Mouse (Mus musculus): Measurements from ENCODE around the gene Mymk.

The Mymk gene

DNA sequence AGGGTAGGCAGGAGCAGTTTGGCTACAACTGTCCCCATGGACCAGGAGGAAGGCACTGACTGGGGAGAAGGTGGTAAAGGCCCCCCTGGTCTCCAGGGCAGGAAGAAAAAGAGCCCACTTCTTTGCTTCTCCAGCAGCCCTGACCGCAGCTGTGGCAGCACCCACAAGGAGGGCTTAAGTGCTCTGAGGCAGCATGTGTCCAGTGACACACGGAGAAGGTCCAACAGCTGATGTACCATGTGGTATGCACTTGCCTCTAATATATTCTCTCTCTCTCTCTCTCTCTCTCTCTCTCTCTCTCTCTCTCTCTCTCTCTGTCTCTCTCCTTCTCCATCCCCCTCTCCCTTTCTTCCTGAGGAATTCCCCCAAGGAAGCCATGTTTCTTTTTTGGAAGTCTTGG, at the start of gene Mymk:
TSS of gene Mymk (minus strand) at position 202 of the 400 bp plus-strand sequence.
- no peak for DNase-seq

DNA sequence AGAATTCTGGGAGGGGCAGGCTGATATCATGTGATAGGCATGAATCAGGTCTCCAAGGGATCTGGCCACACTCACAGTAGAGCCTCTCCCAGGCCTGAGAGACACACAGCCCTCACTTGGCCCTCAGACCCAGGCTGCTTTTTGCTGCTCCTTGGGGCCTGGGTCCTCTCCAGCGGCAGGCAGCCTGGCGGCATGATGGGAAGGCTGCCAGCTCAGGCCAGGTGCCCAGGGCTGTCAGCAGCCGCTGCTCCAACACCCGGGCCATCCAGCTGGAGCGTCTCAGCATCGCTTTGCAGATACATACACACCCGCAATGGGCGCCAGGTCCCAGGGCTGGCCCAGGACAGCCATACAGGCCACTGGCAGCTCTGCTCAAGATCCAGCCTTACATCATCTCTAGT, 48.3 kb upstream of the Mymk start:
- peak; percentile 78 to 86 for DNase-seq

DNA sequence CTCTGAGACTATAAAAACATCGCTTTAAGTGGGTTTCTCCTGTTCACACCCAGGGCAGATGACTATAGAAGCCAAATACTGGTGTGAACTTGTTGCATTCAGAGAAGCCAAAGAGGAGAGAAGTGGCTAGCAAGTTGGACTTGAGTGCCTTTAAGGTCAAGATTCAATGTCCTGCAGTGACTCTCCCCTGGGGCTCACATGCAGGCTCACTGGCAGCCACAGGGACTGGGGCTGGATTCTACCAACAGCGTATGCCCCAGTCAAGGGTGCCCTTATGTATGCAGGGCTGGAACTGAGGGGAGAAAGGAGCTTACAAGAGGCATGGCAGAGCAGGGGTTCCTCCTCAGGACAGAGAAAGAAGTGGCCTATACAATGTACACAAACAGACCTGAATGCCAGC, 47.8 kb upstream of the Mymk start:
- DNase-seq, result no peak

DNA sequence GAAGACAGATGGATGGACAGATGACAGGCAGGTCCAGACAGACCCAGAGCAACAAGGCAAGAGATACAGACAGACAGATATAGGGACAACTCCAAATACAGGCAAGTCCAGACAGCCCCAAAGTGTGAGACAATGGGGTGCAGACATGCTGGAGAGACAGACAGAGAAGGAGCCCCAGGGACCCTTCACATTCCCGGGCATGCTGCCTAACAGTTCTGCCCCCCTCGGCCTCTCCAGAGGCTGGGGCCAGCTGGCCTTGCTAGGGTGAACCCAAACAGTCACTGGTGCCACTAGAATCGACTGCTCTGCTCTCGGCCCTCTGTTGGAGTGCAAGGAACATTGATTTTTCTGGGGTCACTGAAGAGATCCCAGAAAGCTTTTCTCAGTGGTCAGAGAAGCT, 46.5 kb upstream of the Mymk start:
- DNase-seq, result peak in 1 of 2 experiments; percentile 26

DNA sequence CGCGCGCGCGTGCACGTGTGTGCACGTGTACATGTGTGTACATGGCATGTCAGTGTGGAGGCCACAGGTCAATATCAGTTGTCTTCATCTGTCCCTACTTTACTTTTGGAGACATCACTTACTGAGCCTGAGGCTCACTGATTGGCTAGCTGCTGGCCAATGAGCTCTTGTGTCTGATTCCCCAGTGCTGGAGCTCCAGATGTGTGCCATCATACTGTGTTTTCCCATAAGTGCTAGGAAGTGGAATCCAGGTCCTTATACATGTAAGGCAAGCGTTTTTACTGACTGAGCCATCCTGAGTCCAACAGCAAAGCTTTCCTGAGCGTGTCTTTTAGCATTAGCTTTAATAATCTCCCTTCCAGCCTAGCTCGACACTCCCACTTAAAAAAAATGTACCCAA, 42.2 kb upstream of the Mymk start:
- DNase-seq, result no peak

DNA sequence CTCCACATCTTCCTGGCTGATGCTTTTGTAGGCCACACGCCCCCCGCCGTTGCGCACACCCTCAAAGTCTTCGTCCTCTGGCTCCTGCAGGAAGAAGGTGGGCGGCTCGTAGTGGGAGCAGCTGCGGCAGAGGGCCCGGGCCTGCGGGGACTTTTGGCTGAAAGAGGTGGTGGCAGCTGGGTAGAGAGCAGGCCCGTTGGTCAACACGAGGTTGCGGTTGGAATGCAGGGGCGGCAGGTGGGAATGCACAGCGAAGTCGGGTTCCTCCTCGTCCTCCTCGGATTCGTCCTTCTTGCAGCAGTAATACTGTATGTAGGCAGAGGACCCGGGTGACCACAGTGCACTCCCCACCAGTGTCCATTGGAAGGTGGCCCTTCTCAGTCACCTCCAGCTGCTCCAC, 40.6 kb upstream of the Mymk start:
- peak in 1 of 2 experiments; percentile 27 for DNase-seq

DNA sequence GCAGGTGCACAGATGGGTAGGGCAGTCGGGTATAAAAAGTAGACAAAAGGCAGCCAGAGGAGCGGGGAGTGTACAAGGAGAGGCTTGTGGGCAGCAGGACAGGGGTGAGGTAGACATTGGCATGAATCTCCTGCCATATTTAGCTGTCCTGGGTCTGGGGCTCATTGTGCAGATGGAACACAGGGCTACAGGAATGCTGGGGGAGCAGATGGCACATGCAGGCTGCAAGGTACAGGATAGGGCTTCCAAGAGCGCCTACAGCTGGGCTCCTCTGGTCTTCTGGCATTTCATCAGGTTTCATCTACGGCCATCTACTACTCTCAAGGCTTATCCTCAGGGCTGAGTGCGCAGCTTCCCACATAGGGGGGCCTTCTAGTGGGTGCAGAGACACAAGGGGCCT, 37.1 kb upstream of the Mymk start:
- DNase-seq, result peak; percentile 75 to 82

DNA sequence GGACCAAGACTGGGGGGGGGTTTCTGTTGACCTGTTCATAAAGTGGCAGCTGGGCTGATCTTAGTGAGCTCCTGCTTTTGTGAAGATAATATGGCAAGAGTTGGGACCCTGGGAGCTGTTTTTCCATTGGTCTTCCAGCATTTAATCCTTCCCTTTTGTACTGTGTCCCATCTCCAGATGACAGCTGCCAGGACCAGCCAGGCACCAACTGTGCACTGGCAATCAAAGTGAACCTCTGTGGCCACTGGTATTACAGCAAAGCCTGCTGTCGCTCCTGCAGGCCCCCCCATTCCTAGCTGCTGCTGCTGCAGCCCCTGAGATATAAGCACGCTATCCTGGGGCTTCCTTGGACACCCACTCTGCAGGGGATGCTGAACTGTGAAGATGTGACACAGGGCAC, 36.2 kb upstream of the Mymk start:
- DNase-seq, result peak; percentile 66 to 75

DNA sequence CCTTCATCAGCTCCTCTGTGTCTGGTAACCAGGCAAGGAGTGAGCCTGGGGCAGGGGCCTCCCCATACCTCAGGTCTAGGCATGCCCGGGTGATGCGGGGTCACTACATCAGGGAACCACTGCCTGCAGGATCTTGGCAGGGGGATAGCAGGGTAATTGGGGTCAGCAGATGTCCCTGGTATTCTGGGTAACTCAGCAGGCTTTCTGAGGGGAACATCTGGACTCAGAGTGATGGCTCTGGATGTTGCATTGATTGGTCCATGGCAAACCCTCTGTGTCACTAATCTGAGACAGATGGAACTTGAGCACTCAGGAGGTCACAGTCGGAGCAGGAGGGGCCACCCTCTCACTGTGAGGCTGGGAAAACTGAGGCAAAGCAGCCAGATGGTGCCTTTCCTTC, 34.8 kb upstream of the Mymk start:
- peak in 1 of 2 experiments; percentile 42 for DNase-seq

DNA sequence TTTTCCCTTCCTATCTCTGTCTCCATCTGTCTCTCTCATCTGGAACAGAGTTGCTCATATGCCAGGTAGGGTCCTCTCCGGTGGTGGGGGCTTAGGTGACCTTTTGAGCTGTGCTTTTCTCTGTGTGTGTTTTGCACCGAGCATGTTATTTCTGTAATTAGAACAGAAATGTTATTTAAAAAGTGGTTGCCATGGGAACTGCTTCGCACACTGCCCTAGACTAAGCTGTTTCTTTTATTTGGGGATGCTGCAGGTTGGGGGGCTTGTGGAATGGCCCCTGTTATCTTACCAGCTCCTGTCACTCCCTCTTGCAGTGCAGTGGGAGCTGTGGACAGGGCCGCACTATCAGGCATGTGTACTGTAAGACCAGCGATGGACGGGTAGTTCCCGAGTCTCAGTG, 31.6 kb upstream of the Mymk start:
- no peak for DNase-seq

DNA sequence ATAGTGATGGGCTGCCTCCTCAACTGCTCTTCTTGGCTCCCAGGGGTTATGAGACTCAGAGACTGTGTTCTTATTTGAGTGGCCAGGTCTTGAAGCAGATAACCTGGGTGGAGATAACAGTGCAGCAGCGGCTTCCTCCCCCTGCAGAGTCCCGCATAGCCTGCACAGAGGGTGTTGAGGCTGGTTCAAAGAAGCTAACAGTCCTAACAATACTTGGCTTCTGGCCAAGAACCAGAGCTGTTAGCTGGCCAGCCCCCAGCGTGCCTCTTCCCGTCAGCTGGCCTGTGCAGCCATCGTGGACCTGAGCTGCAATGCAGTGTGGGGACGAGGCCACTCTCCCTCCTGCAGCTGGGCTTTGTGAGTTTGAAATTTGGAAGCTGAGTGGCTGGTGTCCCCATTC, 25.8 kb upstream of the Mymk start:
- DNase-seq, result peak; percentile 70 to 74

DNA sequence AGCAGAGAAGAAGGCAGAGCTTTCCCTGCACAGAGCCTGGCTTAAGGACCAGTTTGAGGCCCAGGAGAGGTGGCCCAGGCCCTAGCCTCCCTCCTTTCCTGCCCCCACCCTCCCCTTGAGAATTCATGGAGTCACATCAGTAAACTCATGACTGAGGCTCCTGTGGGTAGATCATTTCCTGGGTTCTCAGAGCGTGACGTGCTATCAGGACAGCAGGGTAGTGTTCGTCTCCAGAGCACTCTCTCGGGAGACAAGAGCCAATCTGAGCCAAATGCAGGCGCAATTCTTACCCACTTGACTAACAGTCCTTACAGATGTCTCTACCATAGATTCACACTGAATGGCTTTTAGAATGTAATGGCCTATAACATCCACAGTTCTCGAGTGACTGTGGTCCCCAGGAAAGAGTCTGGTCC, 25.3 kb upstream of the Mymk start:
- no peak for DNase-seq

DNA sequence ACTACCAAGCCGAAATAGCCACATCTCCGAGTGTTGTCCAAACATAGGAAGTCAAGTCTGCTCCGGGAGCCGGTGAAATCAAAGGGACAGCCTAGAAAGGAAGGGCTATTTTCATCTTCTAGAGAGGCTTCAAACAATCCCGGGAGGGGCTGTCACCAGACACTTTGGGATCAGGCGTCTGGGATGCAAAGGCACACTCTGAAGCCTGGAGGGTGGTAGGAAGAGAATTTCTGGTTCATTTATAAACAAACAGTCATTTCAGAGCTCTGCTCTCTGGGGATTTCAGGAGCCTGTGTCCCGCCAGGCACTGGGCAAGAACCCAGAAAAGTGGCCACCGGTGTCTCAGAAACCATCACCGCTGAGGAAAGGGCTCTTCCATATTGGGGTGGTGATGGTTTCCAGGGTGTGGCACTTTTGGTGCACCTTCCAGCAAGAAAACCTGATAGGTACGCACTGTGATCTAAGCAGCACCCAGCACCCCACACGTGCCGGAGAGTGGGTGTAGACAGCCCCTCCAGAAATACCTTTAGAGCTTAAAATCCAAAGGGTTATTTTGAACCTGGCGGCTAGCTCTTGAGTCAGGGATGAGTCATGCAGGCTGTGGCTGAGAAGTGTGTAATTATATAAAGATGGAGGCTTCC, 24.5 kb upstream of the Mymk start:
- DNase-seq, result no peak

DNA sequence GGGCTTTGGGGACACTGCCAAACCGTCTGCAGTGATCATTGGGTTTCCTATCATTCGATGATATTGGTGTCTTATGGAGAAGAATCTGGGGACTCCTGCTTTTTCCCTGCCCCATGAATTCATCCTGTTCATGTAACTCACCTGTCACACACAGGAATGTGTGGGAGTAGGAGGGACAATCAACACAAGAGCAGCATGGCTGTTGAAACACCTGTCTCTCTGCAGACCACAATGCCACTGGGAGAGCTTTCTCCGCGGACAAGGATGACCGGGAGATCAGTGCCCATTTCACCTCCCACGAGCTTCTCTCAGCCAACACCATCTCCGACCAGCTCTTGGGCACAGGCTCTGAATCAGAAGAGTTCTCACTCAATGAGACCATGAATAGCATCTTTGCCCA, 23.2 kb upstream of the Mymk start:
- no peak for DNase-seq

DNA sequence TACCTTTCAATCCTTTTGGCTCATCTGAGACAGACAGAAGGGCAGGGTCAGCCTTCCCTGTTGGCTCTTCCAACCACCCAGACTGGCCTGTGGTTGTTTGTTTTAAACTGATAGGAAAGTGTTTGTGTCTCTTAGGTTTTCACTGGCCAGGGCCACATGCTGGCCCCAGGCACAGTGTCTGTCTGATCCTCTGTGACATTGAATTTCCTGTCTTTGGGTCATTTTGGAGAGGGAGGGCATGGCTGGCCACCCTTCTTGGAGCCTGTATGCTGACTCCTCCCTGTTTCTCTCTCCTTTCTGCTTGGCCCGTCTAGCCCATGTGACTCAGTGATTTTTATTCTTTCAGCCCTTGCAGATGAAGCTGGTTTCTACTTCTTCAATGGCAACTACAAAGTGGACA, 17.3 kb upstream of the Mymk start:
- peak in 1 of 2 experiments; percentile 11 for DNase-seq

DNA sequence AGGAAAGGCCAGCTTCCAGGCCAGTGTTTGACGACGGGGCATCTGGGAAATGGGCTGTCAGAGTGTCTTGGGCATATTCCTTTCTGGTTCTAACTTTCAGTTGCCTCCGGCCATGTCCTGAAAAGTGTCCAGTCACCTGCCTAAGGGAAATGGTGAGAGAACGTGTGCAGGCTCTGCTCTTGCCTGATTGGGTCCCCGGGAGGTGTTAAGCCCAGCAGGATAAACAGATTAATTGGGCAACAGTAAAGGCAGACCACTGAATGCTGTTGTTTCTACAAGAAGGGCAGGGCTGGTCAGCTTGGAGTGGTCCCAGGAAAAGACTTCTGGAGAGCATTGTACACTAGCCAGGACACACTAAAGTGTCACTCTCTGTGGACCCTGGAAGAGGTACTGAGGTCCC, 16.7 kb upstream of the Mymk start:
- DNase-seq, result peak in 1 of 2 experiments; percentile 2

DNA sequence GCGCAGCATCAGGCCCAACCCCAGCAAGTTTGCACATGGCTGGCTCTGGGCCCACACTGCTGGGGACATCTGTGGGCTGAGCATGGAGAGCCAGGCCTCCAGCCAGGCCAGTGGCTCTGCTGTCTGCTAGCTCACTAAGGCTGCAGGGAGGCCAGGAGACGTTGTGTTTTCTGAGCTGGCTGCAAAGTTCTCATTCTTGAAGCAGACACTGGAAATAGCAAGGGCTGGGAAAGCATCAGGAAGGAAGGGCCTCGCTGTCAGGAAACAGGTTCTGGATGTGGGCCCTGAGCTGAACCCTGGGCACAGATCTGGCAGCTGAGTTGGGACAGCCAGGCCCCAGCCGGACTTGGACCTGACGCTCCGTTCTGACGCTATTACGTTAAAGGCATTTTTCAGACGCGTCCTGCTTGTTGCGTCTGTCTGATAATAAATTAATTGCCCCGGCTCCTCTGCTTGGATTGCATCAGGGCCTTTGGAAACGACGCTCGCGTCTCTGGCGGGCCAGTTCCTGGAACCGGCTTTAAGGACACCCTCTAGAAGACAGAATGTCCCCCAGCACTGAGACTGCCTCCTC, 16.2 kb upstream of the Mymk start:
- peak; percentile 66 to 78 for DNase-seq

DNA sequence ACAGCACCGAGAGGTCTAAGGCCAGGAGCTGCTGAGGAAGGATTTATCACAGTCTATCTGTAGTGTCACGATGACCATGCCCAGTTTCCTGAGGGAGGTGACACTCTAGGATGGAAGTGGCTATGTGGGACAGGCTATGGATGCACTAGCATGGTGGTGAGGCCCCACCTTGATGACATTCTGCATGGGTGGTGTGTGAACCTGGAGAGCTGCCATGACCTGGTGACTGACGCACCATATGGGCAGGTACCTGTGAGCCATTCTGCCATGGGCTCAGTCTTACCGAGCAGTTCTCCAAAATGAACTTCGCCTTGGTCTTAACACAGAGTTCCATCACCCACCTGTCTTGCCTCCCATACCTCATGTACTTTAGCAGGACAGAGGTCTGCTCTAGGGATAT, 15.6 kb upstream of the Mymk start:
- peak in 1 of 2 experiments; percentile 33 for DNase-seq

DNA sequence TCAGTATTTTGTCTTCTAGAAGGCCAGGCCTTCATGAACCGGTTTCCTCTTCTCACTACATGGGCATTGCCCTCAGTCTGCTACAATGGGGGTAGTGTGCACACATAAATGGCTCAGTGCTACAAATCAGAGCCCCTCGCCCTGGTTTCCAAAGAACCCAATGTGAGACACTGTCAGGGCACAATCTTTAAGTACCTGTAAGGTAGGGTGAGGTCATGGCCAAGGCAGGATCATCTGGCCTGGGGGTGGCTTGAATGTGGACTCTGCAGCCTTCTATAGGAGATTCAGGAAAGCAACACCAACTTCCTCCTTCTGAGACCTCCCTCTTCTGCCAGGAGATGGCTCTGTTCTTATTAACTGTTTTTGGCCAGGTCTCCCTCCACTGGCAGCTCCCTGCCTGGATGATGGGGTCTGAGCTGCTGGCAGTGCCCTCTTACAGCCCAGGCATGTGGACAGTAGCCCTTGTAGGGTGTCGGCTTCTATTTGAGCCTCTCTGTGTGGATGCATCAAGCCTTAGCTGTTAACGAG, 14.6 kb upstream of the Mymk start:
- DNase-seq, result peak in 1 of 2 experiments; percentile 40

DNA sequence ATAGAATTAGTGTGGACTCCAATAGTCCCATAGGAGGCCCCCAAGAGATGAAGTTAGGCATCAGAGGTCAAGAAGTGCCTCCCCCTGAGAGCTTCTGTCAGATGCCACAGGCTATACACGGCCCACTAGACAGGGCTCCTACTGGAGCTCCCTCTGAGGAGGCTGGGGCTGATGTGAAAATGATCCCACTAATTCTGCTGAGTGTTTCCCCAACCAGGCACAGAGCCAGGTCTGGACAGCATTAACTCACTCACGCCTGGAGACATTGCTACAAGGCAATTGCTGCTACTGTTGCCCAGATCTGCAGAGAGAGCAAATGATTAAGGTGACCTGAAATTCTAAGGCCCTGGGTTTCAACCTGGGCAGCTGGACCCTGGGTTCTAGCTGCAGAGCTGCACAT, 13.8 kb upstream of the Mymk start:
- DNase-seq, result peak in 1 of 2 experiments; percentile 38

DNA sequence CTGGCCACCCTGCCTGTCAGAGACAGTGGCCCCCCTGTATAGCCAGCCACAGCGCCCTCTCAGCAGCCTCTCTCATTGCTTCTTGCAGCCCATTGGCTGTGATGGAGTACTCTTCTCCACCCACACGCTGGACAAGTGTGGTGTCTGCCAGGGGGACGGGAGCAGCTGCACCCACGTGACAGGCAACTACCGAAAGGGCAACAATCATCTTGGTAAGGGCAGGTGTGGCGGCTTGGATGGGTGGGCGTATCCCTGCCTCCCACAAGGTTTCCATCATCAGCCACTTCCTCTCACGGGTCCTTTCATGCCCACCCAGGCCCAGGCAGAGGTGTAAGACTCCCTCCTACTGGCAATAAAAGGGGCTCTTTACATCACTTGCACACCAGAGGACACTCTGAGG, 13.0 kb upstream of the Mymk start:
- DNase-seq, result peak in 1 of 2 experiments; percentile 3

DNA sequence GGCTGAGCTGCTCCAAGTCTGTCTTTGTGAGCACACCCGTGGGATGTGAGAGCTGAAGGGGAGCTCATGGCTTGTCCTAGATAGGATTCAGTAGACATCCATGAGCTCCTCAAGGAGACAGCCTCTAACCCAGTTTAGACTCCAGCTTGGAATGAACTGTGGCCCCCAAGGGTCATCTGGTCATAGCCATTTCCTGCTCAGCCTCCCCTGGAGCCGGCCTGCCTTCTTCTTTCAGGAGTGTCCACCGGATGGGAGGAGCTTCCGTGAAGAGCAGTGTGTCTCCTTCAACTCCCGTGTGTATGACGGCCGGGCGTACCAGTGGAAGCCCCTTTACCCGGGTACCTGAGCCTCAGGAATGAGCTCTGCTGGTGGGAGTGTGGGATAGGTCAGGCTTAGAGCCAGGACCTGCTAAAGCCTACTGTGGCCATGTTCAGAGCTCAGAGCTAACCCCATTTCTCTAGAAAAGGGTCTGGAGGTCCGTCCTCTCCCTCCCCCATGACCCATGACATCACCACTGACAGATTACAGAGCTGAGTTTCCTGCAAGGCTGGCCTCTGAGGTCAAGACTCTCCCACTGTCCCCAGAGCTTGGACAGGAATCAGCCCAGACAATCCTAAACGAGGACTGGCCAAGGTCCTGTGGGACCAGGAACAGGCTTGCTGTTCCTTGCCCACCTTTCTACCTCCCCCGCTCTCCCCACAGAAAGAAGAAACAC, 11.9 kb upstream of the Mymk start:
- no peak for DNase-seq

DNA sequence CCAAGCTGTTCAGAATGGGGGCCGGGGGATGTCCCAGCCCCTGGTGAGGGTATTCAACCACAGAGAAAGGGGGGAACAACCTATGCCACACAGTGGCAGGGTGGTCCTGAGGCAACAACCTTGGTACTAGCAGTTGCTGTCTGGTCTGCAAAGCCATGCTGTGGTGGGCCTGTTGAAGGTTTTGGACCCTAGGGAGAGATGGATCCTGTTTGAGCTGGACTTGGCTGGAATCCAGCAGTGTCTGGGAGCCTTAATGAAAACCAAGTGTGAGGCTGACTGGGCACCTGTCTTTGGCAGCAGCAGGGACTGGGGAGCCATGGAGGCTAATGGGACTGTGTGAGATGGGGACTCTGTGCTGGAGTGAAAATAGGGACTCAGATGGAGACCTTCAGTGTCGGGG, 7.7 kb upstream of the Mymk start:
- DNase-seq, result peak; percentile 64

DNA sequence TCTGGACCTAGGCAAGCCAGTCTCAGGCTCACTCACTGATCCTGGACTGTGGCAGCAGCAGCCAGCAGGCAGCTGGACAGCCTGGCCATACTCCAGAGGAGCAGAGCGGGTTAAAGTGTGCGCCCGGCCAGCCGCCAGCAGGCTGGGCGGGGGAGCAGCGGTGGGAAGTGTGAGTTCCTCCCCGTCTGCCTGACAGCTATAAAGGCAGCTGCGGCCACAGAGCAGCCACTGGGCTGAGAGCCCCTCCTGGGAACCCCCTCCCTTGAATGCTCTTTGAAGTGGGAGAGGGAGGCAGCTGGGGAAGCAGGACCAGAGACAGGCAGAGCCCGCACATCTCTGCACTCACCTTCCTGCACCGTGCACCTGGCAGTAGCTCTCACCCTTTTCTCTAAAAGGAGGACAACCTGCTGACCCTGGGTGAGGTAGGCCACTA, 7.2 kb upstream of the Mymk start, which contains the start of gene Adamtsl2:
TSS of gene Adamtsl2 (plus strand) at position 228 of the 433 bp plus-strand sequence.
- DNase-seq, result peak; percentile 89 to 91
